Mouse (Mus musculus) neural tube, embryonic 12.5 days (tissue): ENCODE measurements around the gene Itga5. TPM values are rescaled to one million over a fixed set of nuclear protein-coding genes. Genes with fewer than 3 reads are reported as not detected.

ENCODE experiments used
- microRNA-seq: library from miRNA; unstranded; fragments of <30 nt; microRNA quantifications from one replicate; pipeline ENCODE4, GENCODE M21; 2017
- polyA plus RNA-seq: library from polyadenylated mRNA; unstranded; fragments of >200 nt; fragmentation: Nextera tagmentation; extraction: Ambion mirVana; gene quantifications from 2 replicates; pipeline ENCODE4 v1.2.1, GENCODE M21; 2016

The Itga5 gene
- polyA plus RNA-seq, 1 experiment from 2014 or later = 19.9 TPM

Small RNA genes lying within 50 kb of the gene (microRNA-seq; reads per million reads assigned to microRNA genes)
- not detected for gene Mir6963

Other genes starting within 250 kb of the Itga5 start
- gene Smug1, start 199.7 kb downstream of the Itga5 start, polyA plus RNA-seq = 66.6 and 68.0 TPM in 2 replicates
- 149 and 157 TPM in 2 replicates for gene Cbx5, start 126.9 kb downstream of the Itga5 start, polyA plus RNA-seq
- 1,154 and 1,199 TPM in 2 replicates for gene Hnrnpa1, start 126.3 kb downstream of the Itga5 start, polyA plus RNA-seq
- 3.2 and 4.3 TPM in 2 replicates for gene Nfe2, start 108.4 kb downstream of the Itga5 start, polyA plus RNA-seq
- gene Copz1, start 94.0 kb downstream of the Itga5 start, polyA plus RNA-seq = 231 and 243 TPM in 2 replicates
- gene Gpr84, start 56.2 kb downstream of the Itga5 start, polyA plus RNA-seq = 0.25 and 0.29 TPM in 2 replicates
- 20.2 and 20.9 TPM in 2 replicates for gene Zfp385a, start 26.7 kb downstream of the Itga5 start, polyA plus RNA-seq
- not detected in 2 replicates for gene Gtsf1, start 63.7 kb upstream of the Itga5 start, polyA plus RNA-seq
- gene Gtsf2, start 81.7 kb upstream of the Itga5 start, polyA plus RNA-seq = 0.38 TPM in 1 of 2 replicates, not detected in the other
- gene Nckap1l, start 87.0 kb upstream of the Itga5 start, polyA plus RNA-seq = 1.7 and 1.8 TPM in 2 replicates
- gene Pde1b, start 136.3 kb upstream of the Itga5 start, polyA plus RNA-seq = 51.1 and 53.7 TPM in 2 replicates
- gene Ppp1r1a, start 171.2 kb upstream of the Itga5 start, polyA plus RNA-seq = 53.1 and 55.5 TPM in 2 replicates
- gene Glycam1, start 198.3 kb upstream of the Itga5 start, polyA plus RNA-seq = not detected in 2 replicates